Mouse (Mus musculus) layer of hippocampus, adult 9-10 months (tissue): ENCODE results near the gene Vwa8.

Source experiments
- DNase-seq: peaks from one replicate; pipeline ENCODE4 v3.0.0; 2022; ENCODE audit warnings: low spot score

The Vwa8 gene

GRCm38 (mm10) chr14:79184071-79184470 lies 335.2 kb downstream of the Vwa8 start:
- DNase-seq, result no peak

GRCm38 (mm10) chr14:79185018-79185685 lies 336.3 kb downstream of the Vwa8 start:
- no peak for DNase-seq

- DNase-seq, result no peak
Measured at GRCm38 (mm10) chr14:79186976-79187375, 338.1 kb downstream of the Vwa8 start.

GRCm38 (mm10) chr14:79196711-79197110 lies 347.9 kb downstream of the Vwa8 start:
- no peak for DNase-seq

- DNase-seq, result no peak
Measured at GRCm38 (mm10) chr14:79198066-79198465, 349.2 kb downstream of the Vwa8 start.

- no peak for DNase-seq
Measured at GRCm38 (mm10) chr14:79200133-79200891, 351.5 kb downstream of the Vwa8 start.

GRCm38 (mm10) chr14:79200892-79201285 lies 352.0 kb downstream of the Vwa8 start:
- DNase-seq, result no peak

GRCm38 (mm10) chr14:79202722-79203362 lies 354.0 kb downstream of the Vwa8 start:
- DNase-seq, result no peak

GRCm38 (mm10) chr14:79203496-79204158 lies 354.8 kb downstream of the Vwa8 start:
- no peak for DNase-seq

- DNase-seq, result no peak
Measured at GRCm38 (mm10) chr14:79204866-79205265, 356.0 kb downstream of the Vwa8 start.

- peak; percentile 55 for DNase-seq
Measured at GRCm38 (mm10) chr14:79206210-79206609, 357.4 kb downstream of the Vwa8 start.

GRCm38 (mm10) chr14:79208468-79208867 lies 359.6 kb downstream of the Vwa8 start:
- no peak for DNase-seq

GRCm38 (mm10) chr14:79209813-79210212 lies 361.0 kb downstream of the Vwa8 start:
- no peak for DNase-seq

- DNase-seq, result no peak
Measured at GRCm38 (mm10) chr14:79212380-79212991, 363.6 kb downstream of the Vwa8 start.

GRCm38 (mm10) chr14:79214129-79214528 lies 365.3 kb downstream of the Vwa8 start:
- no peak for DNase-seq

GRCm38 (mm10) chr14:79214660-79215249 lies 365.9 kb downstream of the Vwa8 start:
- DNase-seq, result no peak

- no peak for DNase-seq
Measured at GRCm38 (mm10) chr14:79216366-79216765, 367.5 kb downstream of the Vwa8 start.

GRCm38 (mm10) chr14:79223431-79224036 lies 374.7 kb downstream of the Vwa8 start:
- DNase-seq, result no peak

- no peak for DNase-seq
Measured at GRCm38 (mm10) chr14:79225458-79225857, 376.6 kb downstream of the Vwa8 start.

GRCm38 (mm10) chr14:79226056-79226455 lies 377.2 kb downstream of the Vwa8 start:
- DNase-seq, result no peak

- no peak for DNase-seq
Measured at GRCm38 (mm10) chr14:79226741-79227140, 377.9 kb downstream of the Vwa8 start.
